Mouse (Mus musculus): ENCODE results near the gene Snrpc.
A peak's percentile ranks its signal among the peaks of the same experiment; 100 is the strongest.
"Not testable (repeated sequence)": the region's sequence is repeated elsewhere in the genome, so short reads cannot be mapped to it uniquely, and the experiment has no call there.

Snrpc gene

DNA sequence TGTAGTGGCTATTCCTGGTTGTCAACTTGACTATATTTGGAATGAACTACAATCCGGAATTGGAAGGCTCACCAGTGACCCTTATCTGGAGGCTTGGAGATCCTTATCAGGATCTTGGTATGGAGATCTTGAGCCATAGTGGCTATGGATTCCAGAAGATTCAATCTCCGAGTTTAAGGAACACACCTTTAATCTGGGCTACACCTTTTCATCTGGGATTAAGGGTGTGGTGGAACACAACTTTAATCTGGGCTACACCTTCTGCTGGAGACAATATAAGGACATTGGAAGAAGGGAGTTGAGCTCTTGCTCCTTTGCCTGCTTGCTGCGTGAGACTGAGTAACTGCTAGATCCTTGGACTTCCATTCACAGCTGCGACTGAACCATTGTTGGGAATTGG, at the start of gene Snrpc:
Gene Snrpc, plus strand, starts transcription at position 301 of the 400 bp plus-strand sequence.
- not testable (repeated sequence) for DNase-seq (ENCODE audit: low spot score)

DNA sequence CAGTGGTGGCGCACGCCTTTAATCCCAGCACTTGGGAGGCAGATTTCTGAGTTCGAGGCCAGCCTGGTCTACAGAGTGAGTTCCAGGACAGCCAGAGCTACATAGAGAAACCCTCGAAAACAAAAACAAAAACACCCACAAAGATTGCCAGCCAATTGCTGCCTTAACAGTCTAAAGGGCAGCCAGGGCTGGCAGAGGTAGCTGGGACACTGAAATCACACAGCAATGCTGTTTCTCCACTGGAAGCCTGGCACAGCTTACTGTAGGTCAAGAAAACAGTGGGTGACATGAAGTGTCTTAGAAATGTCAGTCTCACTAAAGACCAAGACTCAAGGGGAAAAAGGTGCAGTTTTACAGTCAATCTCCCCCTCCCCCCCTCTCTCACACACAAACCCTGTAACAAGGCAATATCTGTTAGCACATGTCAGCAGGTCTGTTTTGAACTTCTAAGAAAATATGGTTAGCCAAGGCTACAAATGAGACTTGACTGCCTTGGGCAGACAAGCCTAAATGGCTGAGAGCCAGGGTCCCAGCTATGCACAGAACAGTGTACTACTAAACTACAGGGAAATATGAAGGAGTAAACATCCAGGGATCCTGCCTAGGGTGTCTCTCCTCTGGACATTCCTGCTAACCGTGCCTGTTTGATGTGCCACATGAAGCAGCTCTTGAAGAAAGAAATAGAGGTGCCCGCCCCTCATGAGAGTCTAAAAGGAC, 49.3 kb upstream of the Snrpc start:
- no peak for DNase-seq (ENCODE audit: low spot score)

DNA sequence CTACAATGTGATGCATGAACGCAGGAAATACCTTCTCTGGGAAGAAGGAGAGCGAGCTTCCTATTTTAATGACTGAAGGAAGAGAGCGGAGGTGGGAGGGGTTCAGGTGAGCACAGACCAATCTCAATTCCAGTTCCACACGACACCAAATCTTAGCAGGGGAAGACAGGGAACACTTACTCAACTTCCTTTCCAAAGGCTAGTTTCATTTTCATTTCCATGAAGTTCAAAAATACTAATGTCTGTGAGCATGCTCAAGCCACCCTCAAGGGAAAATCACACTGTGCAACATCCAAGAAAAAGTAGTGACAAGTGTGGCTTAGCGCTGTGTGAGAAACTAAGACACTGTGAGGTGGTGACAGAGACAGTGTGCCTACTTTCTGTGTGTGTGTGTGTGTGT, 47.9 kb upstream of the Snrpc start:
- no peak for DNase-seq (ENCODE audit: low spot score)

DNA sequence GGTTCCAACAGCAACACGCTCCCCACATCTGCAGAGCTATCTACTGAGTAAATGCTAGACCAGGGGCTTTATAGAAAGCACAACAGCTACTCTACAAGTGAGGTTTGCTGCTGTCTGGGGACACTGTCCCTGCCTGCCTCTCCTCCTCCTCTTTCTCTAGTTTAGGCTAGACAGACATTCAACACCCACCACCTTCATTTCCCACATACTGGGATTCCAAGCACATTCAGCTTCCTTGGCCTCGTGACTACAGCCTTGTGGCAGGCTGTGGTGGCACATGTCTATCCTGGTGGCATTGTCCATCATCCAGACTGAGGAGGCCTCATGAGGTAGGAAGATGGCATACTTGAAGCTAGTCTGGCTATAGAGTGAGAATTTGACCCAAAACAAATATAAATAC, 47.0 kb upstream of the Snrpc start:
- no peak for DNase-seq (ENCODE audit: low spot score)

DNA sequence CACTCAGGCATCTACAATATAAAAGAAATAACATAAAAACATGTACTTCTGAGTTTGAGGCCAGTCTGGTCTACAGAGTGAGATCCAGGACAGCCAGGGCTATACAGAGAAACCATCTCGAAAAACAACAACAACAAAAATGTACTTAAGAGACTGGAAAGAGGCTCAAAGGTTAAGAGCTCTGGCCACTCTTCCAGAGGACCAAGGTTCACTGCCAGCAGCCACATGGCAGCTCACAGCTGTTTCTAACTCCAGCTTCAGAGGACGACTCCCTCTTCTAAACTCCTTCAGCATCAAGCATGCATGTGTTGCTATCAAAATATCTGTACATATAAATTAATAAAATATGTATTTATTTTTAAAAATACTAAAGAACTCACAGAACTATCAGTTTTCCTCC, 46.4 kb upstream of the Snrpc start:
- no peak for DNase-seq (ENCODE audit: low spot score)

DNA sequence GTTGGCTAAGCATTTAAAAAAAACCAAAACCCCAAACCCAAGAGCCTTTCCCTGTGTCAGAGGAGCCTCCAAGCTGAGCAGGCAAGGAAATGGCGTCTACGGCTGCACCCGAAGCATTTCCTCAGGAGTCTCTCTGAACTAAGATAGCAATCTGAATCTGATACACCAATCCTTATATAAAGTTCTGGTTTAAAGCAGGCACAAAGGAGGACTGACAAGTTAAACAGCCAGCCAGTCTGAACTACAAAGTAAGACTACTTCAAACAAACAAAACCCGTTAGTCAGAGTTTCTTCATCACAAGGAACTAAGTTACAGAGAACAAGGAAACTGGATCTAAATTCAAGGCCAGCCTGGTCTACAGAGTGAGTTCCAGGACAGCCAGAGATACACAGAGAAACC, 45.4 kb upstream of the Snrpc start:
- peak; percentile 37 for DNase-seq (ENCODE audit: low spot score)

DNA sequence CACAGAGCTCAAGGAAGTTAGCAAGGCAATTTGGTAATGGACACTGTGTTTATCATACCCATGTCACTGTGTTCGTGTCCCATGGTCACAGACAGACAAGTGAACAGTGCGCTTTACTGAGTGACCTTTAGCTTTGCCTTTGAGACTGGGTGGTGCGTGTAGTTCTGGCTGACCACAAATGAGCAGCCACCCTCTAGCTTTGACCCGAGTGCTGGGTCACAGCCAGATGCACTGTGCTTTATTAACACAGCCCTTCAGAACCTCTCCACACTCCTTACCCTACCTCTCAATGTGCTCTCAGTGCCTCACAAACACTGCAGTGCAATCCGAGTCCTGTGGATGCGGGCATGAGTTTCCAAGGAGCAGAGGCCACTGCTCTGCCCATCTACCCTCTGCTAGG, 44.8 kb upstream of the Snrpc start:
- DNase-seq (ENCODE audit: low spot score): no peak

DNA sequence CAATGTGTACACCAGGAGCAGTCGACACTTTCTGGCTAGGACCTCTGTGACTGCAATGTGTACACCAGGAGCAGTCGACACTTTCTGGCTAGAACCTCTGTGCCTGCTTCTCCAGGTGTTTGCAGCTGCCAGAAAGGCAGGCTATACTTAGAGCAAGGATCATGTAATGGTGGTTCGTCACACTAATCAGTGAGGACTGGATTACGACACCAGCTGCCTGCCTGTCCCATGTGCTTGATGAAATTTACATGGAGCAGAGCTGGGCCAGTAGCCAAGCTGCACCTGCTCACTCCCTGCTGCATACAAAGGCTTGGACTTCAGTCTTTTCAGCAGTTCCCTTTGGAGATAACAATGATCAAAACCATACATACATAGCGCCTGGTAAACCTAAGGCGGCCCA, 41.2 kb upstream of the Snrpc start:
- peak; percentile 41 for DNase-seq (ENCODE audit: low spot score)

DNA sequence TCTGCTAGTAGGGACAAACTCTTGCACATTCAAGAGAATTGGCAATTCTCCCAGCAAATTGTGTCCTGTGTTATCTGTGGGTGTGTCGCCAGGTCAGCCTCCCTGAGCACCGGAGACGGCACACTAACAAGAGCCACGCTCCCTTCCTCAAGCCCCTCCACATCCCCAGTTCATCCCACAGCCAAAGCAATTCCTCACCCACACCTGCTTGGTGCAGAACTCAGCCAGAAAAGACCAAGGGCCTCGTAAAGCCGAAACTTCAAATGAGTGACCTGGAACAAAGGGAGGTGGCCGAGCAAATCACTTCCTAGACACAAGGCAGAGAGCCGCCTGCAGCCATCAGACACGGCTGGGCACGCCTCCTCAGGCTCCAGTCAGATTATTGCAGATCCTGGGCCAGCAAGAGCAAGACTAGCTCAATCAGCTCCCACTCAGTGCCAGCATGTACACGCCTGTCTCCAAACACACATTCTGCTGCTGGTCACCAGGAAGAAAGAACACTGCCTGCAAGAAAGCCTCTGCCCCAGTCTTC, 40.5 kb upstream of the Snrpc start:
- DNase-seq (ENCODE audit: low spot score): peak; percentile 82

DNA sequence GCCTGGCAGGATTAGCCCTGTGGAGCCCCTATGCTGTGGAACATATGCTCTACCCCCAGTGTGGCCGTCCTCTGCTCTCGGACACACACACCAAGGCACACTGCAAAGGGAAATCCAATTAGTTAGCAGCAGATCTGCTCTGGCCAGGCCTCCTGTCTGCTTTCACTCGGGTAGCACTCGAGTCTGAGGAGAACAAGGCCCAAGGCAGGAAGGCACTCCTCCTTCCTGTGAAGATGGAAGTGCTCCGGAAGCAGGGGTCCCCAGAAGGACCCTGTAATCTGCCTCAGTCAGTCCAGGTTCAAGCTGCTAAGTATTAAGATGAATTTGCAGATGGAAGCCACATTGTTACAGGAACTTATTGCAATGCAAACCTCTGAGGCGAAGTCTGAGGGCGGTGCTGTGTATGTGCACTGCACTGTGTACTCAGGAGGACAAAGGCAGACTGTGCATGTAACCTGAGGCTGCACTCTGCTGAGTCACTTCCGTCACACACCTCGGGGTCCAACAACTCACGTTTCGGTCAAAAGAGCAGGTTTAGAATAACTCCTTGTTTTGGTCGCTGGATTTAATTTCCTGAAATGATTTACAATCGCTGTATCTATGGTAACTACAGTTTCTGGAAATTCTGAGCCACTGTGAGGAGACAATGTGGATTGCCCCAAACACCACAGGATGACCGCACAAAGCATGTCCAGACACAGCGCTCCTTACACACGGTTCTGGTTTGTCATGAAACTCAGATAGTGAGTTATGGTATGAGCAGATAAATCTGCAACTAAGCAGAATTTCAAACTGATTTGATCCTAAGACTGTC, 38.0 kb upstream of the Snrpc start:
- DNase-seq (ENCODE audit: low spot score): peak; percentile 69

DNA sequence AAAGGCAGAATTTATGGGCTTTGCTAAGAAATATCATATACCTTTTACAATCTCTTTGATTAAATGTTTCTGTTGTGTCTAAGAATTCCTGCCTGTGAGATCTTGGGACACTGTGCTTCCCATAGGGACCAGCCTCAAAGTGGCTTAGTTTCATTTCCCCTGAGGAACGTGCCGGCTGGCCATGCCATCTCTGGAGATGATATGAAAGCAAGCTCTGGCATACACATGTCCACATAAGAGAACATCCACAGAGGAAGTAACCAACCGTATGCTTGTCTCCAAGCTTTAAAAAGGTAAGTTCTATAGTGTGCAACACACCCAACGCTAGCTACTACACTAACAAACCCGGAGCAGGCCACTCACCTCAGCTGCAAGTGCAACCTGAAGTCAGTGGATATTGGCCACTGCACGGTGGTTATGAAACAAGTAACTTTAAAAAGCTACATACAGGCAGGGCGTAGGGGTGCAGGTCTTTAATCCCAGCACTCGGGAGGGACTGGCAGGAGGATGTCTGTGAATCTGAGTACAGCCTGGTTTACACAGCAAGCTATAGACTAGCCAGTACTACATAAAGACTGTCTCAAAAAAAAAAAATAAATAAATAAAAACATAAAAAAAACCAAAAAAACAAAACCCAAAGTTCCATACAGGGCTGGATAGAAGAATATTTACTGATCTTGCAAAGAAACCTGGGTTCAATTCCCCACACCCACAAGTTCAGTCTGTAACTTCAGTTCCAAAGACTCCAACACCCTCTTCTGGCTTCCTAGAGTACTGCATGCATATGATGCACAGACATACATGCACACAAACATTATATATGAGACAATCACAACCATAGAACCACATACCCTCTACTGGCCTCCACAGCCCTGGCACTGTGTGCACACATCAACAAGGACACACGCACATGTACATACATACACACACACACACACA, 37.0 kb upstream of the Snrpc start:
- no peak for DNase-seq (ENCODE audit: low spot score)

DNA sequence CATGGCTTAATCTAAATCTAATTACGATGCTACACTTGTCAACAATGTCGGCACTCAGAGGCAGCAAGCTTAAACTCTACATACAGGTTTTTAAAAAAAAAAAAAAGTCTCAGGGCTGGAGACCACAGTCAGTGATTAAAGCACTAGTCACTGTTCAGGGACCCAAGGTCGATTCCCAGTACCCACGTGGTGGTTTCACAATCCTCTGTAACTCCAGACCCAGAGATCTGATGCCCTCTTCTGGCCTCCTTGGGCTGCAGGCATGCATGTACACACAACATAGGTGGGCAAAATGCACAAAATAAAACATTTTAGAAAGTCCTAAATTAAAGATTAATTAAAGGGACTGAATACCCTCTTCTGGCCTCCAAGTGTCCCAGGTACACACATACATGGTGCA, 34.2 kb upstream of the Snrpc start:
- DNase-seq (ENCODE audit: low spot score): no peak

DNA sequence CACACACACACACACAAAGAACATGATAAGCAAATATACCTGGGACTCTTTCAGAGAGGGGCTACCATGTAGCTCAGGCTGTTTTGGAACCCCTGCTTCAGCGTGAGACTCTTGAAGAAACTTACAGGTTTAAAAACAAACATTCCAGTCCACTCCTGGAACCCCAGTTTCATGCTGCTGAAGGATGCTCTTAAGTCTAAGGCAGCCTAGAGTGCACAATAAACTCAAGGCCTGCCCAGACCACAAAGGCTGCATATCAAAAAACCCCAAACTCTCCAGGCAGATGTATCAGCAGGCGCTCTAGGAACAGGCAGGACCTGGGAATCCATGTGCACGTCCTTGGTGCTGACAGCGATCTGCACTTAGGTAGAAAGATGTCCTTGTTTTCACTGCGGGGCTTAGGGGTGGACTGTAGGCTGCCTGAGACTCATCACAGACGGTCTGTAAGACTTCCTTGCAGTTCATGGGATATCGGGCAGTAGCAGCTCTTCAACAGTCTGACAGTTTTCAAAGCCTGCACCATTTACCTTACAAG, 33.7 kb upstream of the Snrpc start:
- no peak for DNase-seq (ENCODE audit: low spot score)

DNA sequence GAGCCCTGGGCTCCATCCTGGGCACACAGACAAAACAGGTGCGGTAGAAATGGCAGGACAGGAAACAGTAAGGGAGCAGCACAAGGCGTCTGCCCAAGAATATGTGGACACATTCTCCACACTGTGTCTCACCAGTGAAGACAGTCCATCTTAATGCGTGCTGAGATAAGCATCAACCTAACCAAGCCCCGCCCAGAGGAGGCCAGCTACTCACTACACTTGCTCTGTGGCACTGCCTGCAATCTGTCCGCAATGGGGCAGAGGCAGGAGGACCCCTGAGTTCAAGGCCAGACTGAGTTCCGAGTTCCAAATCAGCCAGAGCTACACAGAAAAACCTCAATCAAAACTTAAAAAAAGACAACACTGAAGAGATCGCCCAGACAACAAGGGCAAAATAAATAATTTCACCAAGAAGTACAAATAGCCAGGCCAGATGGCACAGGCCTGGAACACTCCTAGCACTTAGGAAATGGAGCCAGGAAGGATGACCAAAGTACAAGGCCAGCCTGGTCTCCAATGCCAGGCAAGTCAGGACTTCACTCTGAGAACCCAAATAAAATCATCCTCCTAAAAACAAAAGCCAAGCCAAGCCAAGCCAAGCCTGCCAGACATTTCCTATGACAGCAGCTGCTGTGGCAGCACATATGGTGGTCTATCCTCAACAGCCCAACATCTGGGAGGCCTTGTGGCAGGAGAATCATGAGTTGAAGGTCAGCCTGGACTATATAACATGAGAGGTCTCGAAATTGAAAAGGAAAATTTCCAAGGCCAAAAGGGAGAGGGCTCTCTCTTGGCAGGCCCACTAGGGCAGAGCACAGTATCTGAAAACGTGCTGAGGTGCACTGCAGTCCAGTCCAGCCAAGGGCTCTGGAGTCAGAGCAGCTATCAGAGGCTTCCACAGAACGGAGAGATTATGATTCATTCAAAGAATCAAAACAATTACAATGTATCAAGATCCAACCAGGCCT, 32.9 kb upstream of the Snrpc start:
- peak; percentile 38 for DNase-seq (ENCODE audit: low spot score)

DNA sequence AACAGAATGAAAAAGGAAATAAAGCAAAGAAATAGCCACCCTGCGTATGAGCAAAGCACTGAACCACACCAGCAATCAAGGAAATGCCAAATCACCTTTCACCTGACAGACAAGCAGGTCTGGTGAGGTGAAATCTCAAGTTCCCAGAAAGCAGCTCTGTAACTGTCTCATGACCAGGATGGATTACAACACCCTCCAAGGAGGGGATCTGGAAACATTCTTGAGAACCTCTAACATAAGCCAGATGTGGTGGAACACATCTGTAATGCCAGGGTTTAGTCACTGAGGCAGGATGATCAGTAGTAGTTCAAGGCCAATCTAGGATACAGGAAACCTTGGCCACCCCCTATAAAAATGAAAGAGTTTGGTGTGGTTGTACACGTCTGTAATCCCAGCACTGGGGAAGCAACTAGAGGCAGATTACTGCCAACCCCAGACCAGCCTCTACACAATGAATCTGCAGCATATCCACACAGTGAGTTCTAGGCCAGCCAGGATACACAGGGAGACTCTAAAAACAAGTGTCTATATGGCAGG, 30.3 kb upstream of the Snrpc start:
- DNase-seq (ENCODE audit: low spot score): no peak

DNA sequence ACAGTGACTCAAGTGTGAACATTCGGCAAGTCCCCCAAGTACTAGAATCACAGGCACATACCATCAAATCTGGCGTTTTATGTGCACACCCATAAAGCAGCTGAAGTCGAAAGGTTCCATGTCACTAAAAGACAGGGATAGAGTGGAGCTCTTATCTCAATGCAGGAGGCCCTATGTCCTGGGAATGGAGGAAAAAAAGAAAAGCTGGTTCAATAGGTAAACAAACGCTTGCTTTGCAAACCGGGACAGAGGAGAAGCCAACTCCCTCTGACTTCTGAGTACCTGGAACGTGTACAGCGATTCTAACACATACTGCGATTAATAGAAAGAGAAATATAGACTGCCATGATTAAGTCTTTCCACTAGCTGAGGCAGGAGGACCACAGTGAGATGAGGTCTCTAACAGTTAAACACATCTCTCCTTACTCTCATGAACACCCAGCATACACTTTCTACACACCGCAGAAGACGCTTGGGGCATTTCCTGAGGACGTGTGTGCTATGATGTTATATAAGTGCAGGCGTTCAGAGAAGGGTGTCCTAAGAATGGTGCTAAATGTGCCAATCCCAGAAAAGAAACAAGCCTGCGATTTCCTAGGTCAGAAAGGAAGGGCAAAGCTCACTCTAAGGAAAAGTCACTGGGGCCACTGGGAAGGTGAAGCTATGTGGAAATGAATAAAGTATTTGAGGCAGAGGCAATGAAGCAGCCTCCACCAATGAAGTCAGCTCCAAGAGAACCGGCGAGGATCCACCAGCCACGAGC, 27.2 kb upstream of the Snrpc start:
- no peak for DNase-seq (ENCODE audit: low spot score)

DNA sequence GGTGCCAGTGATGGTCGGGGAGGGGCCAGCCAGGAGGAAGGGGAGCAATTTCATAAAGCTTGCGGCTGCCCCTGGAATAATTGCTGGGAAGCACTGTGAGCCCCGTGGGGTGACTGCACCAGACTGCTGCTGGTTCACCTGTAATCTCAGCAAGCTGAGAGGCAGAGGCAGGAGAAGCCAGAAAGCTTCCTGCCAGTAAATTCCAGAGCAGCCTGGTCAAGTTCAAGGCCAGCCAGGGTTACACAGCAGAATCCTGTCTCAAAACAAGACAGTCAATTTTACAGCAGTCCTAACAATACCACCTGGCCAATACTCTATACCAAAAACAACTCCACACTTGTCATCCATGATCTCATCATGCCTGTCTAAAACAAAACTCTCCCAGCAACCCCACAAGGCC, 26.0 kb upstream of the Snrpc start:
- no peak for DNase-seq (ENCODE audit: low spot score)

DNA sequence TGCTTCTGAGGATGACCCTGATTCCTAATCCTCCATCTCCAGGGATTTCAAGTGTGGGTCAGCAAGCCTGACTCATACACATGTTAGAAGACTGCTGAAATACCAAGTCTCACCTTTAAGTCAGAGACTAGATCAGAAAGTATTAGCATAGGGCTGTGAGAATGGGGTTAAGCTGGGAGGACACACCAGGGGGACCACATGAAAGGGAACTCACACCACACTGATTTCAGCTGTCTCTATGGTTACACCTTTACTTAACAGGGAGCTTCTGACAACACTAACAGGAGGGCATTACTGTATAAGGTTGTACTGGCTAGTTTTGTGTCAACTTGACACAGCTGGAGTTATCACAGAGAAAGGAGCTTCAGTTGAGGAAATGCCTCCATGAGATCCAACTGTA, 23.3 kb upstream of the Snrpc start:
- DNase-seq (ENCODE audit: low spot score): no peak

DNA sequence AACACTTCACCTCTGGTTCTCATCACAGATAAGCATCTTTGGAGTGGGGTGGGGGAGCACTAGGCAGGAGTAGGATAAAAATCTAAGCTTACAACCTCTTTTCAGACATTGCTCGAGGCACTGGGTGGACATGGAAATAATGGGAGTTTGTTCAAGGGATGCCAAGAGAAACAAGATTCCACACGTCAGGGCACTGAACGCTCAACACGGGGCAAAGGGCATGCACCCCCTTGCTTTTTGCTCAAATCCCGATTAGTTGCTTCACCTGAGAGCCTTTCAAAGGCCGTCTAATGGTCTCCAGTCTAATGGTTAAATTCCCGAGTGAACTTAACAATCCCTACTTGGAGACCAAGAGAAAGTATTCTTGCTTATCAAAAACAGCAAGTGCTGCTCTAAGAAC, 18.9 kb upstream of the Snrpc start:
- no peak for DNase-seq (ENCODE audit: low spot score)

DNA sequence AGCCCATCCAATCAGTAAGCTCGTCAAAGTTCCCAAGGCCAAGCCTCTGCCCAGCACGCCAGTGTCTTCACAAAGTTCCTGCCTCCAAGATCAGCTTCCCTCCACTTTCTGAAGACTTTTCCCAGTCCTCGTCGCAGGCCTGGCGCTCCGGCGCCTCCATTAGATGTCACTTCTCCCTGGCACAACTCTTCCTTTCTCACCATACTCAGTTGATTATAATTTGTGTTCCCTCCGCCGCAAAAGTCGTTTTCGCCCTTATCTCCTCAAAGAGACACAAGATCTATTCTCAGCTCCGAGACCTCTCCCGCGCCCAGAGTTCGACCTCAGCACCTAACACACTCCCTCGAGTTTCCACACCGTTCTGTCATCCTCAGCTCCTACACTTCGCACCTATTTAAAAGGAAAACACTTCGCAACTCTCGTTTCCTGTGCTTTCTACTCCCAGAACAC, 18.4 kb upstream of the Snrpc start:
- DNase-seq (ENCODE audit: low spot score): no peak
